Mouse (Mus musculus): ENCODE measurements around the gene Taf15. TPM values are rescaled to one million over a fixed set of nuclear protein-coding genes. Genes with fewer than 3 reads are reported as not detected.

The Taf15 gene
- polyA plus RNA-seq, 1 experiment from 2014 or later = 17.6 TPM

DNA sequence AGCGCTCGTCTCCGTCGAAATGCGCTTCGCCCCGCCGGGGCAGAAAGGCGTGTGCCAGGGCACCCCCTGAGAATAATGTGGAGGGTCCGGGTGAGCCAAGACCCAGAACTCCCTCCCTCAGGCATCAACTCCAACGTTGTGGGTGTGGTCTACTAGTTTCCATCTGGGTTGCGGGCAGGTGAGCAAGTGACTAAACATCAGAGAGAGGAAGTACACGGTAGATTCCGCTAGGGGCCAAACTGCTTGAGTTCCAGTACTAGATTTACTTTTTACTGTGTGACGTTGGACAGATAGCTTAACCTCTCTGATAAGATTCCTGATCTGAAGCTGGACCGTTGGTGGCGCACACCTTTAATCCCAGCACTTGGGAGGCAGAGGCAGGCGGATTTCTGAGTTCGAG is 27.9 kb upstream of the Taf15 start:
- no peak for ATAC-seq
- H3K4me1 ChIP-seq (replicated peaks) = peaks cover 32% of the 10 kb centered on the region
- no peak overlapping the region for H3K27ac ChIP-seq
- H3K4me2 ChIP-seq (replicated peaks) = peak overlapping the region; percentile 31
- H3K9ac ChIP-seq (replicated peaks) = no peak overlapping the region
- WGBS = 27% methylated on average over 19 of the region's 19 CpGs
- H3K4me3 ChIP-seq (replicated peaks) = 0 out of 2 replicates have a peak overlapping the region, but pooled peaks have one; percentile 7
- H3K9me3 ChIP-seq = no peaks in the 10 kb centered on the region
- H3K36me3 ChIP-seq = no peaks in the 10 kb centered on the region
- peaks cover 63% of the 10 kb centered on the region for H3K27me3 ChIP-seq

DNA sequence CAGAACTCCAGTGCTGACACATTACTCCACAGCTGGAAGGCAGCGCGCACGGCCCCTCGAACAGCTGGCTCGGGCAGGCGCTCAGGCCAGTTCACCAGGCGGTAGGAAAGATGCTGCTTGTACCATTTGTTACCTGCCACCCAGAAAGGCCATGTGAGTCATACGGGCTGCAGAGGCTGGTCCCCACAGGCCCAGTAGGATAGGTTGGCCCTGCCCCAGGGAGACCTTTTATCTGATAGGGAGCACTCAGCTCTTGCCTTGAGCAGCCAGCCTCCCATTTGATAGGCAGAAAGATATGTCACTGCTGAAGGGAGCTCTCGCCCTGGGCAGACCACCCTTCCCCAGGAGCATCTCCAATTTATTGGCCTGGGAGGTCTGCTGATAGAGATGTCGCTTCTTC is 25.3 kb upstream of the Taf15 start:
- ATAC-seq = no peak
- H3K27me3 ChIP-seq = peaks cover 45% of the 10 kb centered on the region
- 76% methylated on average over 10 of the region's 10 CpGs for WGBS

DNA sequence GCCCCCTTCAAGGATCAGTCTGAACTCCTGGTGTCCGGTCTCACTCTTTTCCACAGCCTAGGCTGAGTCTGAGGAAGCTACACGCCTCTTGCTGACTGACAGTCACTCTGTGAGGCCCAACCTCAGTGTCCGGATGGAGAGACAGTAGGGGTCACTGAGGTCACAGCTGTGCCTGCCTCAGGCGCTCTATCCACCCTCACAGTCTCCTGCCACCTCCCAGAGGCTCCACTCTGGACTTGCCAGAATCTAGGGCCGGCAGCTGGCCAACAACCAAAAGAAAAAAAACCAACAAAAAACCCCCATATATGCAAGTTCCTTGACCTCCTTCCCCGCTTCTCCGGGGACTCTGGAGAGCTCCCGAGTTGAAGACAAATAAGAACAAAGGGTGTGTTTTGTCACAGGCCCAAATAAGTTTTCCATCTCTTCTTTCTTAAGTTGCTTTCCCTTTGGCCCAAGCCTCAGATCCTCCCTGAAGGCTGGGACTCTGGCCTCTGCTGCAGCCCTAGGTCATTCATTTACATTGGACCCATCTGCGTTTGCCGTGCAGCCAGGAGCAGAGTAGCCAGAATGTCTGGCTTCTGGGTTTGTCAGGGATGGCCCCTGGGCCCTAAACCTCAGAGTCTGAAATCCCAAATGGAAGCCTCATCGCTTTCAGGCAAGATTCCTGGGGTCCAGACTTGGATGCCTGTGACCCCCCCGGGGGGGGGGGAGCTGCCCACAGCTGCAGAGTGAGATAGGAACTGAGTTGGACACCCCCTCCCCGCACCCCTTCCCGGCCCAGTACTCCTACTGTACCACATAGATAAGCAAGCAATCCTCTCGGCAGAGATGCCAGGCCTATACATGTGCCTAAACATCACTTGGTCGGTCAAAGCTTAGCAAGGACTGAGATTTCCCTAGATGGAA is 24.6 kb upstream of the Taf15 start:
- H3K36me3 ChIP-seq = no peaks in the 10 kb centered on the region
- H3K27ac ChIP-seq = no peak overlapping the region
- H3K27me3 ChIP-seq = peaks cover 39% of the 10 kb centered on the region
- no peak overlapping the region for H3K4me2 ChIP-seq (replicated peaks)
- H3K9ac ChIP-seq (replicated peaks) = no peak overlapping the region
- H3K4me3 ChIP-seq (replicated peaks) = no peak overlapping the region
- 0 out of 2 replicates have a peak, but pooled peaks have one; percentile 24 for ATAC-seq
- 47% methylated on average over 16 of the region's 16 CpGs for WGBS
- H3K4me1 ChIP-seq (replicated peaks) = peaks cover 22% of the 10 kb centered on the region
- no peaks in the 10 kb centered on the region for H3K9me3 ChIP-seq

More for the DNA sequence above, 25.3 kb upstream of the Taf15 start:
- H3K36me3 ChIP-seq = no peaks in the 10 kb centered on the region
- H3K9ac ChIP-seq (replicated peaks) = 0 out of 2 replicates have a peak overlapping the region, but pooled peaks have one; percentile 7
- H3K4me2 ChIP-seq (replicated peaks) = no peak overlapping the region
- H3K27ac ChIP-seq = no peak overlapping the region
- H3K4me3 ChIP-seq (replicated peaks) = no peak overlapping the region
- peaks cover 25% of the 10 kb centered on the region for H3K4me1 ChIP-seq (replicated peaks)
- no peaks in the 10 kb centered on the region for H3K9me3 ChIP-seq

DNA sequence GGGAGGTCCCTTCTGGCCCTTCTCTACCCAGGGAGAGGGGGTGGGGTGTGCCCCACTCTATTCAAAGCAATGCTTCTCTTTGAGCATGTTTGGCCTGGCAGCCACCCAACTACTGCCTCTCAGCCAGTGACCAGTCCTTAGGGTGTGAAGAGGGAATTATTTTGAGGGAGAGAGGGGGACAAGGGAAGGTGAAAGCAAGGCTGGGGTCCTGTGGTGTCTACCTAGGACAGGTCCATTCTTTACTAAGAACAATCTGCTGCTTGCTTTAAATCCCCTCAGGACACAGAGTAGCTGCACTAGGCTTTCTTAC is 24.0 kb upstream of the Taf15 start:
- peaks cover 22% of the 10 kb centered on the region for H3K4me1 ChIP-seq (replicated peaks)
- no peak for ATAC-seq
- no peak overlapping the region for H3K4me2 ChIP-seq (replicated peaks)
- H3K9ac ChIP-seq (replicated peaks) = no peak overlapping the region
- H3K27ac ChIP-seq = no peak overlapping the region
- peaks cover 33% of the 10 kb centered on the region for H3K27me3 ChIP-seq
- no peaks in the 10 kb centered on the region for H3K9me3 ChIP-seq
- H3K4me3 ChIP-seq (replicated peaks) = no peak overlapping the region
- H3K36me3 ChIP-seq = no peaks in the 10 kb centered on the region

DNA sequence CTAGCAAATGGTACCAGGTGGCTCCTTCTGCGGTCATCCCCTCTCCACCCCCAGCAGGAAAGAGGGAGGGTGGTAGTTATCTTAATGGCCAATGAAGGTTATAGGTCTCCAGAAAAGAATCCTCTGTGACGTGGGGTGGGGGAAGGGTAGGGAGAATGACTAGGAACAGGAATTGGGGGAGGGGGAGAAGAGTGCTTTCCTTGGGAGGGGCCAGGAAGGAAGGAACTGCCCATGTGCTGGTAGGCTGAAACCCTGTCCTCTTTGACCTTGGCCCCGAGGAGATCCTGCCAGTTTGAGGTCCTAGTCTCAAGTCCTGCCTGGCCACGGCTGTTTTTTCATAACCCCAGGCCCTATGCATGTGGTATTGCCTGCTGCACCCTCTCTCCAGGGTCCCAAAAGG is 23.6 kb upstream of the Taf15 start:
- no peak for ATAC-seq

DNA sequence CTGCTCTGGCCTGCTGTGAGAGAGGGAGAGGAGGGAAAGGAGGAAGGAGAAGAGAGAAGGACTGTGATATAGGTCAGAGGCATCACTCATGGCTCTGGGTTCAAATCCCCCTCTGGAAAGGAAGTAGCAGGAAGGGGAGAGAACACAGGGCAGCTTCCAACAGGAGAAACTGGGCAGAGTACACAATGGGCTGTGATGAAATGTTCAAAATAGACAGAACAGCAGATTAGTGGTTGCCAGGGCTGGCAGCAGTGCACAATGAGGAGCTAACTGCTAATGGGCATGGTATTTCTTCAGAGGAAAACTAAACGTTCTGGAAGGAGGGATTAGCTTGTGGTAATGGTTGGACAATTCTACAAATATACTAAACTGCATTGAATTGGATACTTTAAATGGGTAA is 22.3 kb upstream of the Taf15 start:
- no peak overlapping the region for H3K27ac ChIP-seq
- no peak overlapping the region for H3K4me2 ChIP-seq (replicated peaks)
- peaks cover 22% of the 10 kb centered on the region for H3K27me3 ChIP-seq
- no peak overlapping the region for H3K9ac ChIP-seq (replicated peaks)
- H3K36me3 ChIP-seq = no peaks in the 10 kb centered on the region
- WGBS = 18% methylated on average over 1 of the region's 1 CpGs
- ATAC-seq = no peak
- H3K4me1 ChIP-seq (replicated peaks) = peaks cover 17% of the 10 kb centered on the region
- no peak overlapping the region for H3K4me3 ChIP-seq (replicated peaks)
- no peaks in the 10 kb centered on the region for H3K9me3 ChIP-seq

More for the DNA sequence above, 23.6 kb upstream of the Taf15 start:
- no peaks in the 10 kb centered on the region for H3K9me3 ChIP-seq
- peaks cover 30% of the 10 kb centered on the region for H3K27me3 ChIP-seq
- peaks cover 22% of the 10 kb centered on the region for H3K4me1 ChIP-seq (replicated peaks)
- no peak overlapping the region for H3K27ac ChIP-seq
- H3K36me3 ChIP-seq = no peaks in the 10 kb centered on the region
- no peak overlapping the region for H3K4me3 ChIP-seq (replicated peaks)
- 70% methylated on average over 4 of the region's 4 CpGs for WGBS
- no peak overlapping the region for H3K4me2 ChIP-seq (replicated peaks)
- no peak overlapping the region for H3K9ac ChIP-seq (replicated peaks)

DNA sequence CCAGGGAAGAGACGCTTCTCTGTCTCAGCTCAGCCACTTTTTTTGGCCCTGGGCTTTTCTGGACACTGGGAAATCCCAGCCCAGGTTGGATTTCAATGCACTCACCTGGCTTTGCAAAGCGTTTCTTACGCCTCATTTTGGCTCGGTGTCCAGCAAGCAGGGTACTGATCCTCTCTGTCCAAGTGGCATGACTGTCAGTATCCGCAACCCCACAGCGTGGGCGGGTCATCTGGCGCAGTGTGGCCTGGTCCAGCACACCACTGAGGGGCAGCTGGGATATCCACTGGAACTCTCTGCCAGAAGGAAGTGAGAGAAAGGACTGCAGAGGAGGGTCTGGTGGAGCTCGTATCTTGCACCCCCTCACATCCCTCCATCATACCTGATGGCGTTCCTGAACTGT is 21.6 kb upstream of the Taf15 start:
- H3K36me3 ChIP-seq = no peaks in the 10 kb centered on the region
- no peaks in the 10 kb centered on the region for H3K9me3 ChIP-seq
- H3K4me3 ChIP-seq (replicated peaks) = no peak overlapping the region
- no peak overlapping the region for H3K27ac ChIP-seq
- ATAC-seq = no peak
- 93% methylated on average over 10 of the region's 10 CpGs for WGBS
- H3K27me3 ChIP-seq = peaks cover 15% of the 10 kb centered on the region
- no peak overlapping the region for H3K4me2 ChIP-seq (replicated peaks)
- no peak overlapping the region for H3K9ac ChIP-seq (replicated peaks)
- peaks cover 17% of the 10 kb centered on the region for H3K4me1 ChIP-seq (replicated peaks)

DNA sequence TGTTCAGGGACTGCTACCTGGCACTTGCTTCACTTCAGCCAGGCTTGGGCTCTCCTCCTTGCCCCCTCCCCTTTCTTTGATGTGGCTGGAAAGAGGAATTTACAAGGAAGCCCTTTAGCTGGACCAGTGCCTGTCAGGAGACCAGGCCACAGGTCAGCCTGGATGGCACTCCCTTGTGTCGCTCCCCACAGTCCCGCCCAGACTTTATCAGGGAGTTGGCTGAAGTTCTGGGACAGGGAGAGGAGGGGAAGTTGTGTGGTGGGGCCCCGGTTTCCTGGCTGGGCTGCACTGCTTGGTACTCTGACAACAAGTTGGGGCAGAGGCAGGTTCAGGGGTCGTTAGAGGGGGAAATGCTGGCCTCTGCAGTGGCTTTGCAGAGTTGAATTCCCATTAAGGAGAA is 18.3 kb upstream of the Taf15 start:
- no peak overlapping the region for H3K27ac ChIP-seq
- 0 out of 2 replicates have a peak, but pooled peaks cover 6% of the 10 kb centered on the region for H3K27me3 ChIP-seq
- no peak for ATAC-seq
- H3K9me3 ChIP-seq = no peaks in the 10 kb centered on the region
- H3K4me1 ChIP-seq (replicated peaks) = peaks cover 14% of the 10 kb centered on the region
- 43% methylated on average over 4 of the region's 4 CpGs for WGBS
- H3K4me3 ChIP-seq (replicated peaks) = no peak overlapping the region
- no peak overlapping the region for H3K4me2 ChIP-seq (replicated peaks)
- H3K9ac ChIP-seq (replicated peaks) = no peak overlapping the region
- no peaks in the 10 kb centered on the region for H3K36me3 ChIP-seq

DNA sequence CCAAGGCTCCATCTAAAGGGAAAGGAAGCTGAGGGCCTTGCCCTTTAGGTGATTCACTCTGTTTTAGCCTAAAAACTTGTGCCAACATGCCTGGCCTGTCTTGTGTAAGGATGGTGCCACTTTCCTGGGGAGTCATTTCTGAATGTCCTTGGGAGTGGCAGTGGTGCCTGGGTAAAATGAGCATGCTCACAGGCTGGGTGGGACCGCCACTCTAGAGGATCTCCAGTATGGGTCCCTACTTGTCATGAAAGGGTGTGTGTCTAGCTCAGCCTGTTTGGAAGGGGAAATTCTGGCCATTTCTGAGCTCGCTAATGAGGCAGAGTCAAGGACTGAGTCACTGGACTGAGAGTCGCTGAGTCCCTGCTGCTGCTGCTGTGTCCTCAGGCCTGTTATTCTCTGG is 17.3 kb upstream of the Taf15 start:
- peaks cover 13% of the 10 kb centered on the region for H3K4me1 ChIP-seq (replicated peaks)
- no peaks in the 10 kb centered on the region for H3K36me3 ChIP-seq
- no peak overlapping the region for H3K4me3 ChIP-seq (replicated peaks)
- no peak overlapping the region for H3K27ac ChIP-seq
- no peak for ATAC-seq
- 69% methylated on average over 3 of the region's 3 CpGs for WGBS
- no peak overlapping the region for H3K9ac ChIP-seq (replicated peaks)
- H3K4me2 ChIP-seq (replicated peaks) = no peak overlapping the region
- H3K9me3 ChIP-seq = no peaks in the 10 kb centered on the region
- H3K27me3 ChIP-seq = peaks cover 14% of the 10 kb centered on the region

DNA sequence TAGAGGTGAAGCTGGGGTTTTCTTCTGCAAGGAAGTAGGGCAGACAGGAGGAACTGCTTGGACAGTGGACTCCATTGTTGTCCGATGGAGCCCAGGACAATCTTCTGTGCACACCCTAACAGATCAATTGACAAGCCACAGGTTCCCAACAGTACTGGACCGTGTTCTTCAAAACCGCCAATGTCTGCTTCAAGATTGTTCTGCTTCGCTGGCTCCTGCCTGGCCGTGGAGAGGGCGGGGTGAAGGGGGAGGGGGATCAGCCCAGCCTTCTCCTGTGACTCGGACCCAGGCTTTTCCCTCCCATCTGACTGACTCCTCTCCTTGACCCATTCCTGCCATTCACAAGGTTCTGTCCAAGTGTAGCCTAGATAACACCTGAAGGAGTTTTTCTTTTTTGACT is 15.6 kb upstream of the Taf15 start:
- Histone ChIP-seq H3K27ac (no peak overlapping the region), H3K27me3 (peaks cover 30% of the 10 kb centered on the region), H3K4me3 (replicated peaks) (no peak overlapping the region), H3K4me1 (replicated peaks) (peaks cover 20% of the 10 kb centered on the region), H3K9me3 (no peaks in the 10 kb centered on the region), H3K36me3 (no peaks in the 10 kb centered on the region), H3K9ac (replicated peaks) (no peak overlapping the region), H3K4me2 (replicated peaks) (no peak overlapping the region)
- ATAC-seq = no peak
- WGBS = 19% methylated on average over 7 of the region's 7 CpGs

DNA sequence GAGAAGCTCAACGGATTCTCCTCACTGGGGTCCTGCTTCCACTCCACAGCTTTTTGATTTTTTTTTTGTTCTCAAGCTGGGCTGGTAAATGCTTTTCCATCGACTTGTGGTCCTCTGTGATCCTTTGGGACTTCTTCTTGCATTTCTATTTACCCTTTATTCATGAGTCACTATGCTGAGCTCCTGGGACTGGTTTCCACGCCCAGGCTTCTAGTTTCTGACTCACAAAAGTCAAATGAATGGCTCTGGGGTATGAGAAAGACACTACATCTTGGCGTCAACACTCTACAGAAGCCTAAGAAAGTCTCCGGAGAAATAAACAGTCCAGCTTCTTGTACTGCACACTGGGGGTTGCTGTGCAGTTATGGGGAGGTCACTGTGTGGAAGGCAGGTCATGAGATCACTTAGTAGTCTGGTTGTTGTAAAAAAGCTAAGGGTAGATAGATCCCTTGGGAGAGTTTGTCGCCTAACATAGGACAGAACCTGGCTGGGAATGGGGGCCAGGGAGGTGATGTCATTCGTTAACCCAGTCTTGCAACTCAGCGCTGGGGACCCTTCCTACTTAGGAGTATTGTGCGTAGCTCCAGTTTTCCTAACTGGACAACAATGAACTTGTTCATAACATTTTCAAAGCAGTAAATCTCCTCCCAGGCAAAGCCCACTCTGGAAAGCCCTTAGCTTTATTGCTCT is 14.8 kb upstream of the Taf15 start:
- ATAC-seq = no peak
- H3K27ac ChIP-seq = no peak overlapping the region
- H3K4me1 ChIP-seq (replicated peaks) = peaks cover 28% of the 10 kb centered on the region
- H3K27me3 ChIP-seq = peaks cover 38% of the 10 kb centered on the region
- no peak overlapping the region for H3K4me3 ChIP-seq (replicated peaks)
- H3K9ac ChIP-seq (replicated peaks) = no peak overlapping the region
- WGBS = 43% methylated on average over 9 of the region's 9 CpGs
- no peaks in the 10 kb centered on the region for H3K9me3 ChIP-seq
- H3K4me2 ChIP-seq (replicated peaks) = no peak overlapping the region
- no peaks in the 10 kb centered on the region for H3K36me3 ChIP-seq

DNA sequence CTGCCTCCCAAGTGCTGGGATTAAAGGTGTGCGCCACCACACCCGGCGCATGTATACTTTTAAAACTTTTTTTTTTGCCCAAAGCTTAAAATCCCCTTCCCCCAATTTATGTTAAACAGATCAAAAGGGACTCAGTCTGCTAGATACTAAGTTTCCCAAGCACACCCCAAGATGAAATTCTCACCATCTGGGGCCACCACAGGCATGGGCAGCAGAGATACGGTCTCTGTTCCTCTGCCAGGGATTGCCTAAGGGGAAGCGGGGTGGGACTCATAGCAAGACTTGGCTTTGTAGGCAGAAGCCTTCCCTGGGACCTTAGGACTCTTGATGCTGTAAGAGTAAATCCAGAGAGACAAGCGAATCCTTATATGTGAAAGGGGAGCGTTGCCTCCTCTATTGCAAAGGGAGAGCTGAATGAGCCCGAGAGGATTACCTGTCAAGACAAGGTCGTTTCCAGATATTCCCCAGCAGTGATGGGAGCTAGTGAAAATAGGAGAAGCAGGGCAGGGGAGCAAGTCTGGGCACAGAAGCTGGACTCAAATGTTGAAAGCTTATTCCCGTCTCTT is 11.3 kb upstream of the Taf15 start:
- H3K4me2 ChIP-seq (replicated peaks) = no peak overlapping the region; the same call in 1 of the 2 replicates
- no peak overlapping the region for H3K27ac ChIP-seq
- no peaks in the 10 kb centered on the region for H3K36me3 ChIP-seq
- ATAC-seq = no peak
- peaks cover 32% of the 10 kb centered on the region for H3K4me1 ChIP-seq (replicated peaks)
- H3K27me3 ChIP-seq = peaks cover 64% of the 10 kb centered on the region
- H3K9ac ChIP-seq (replicated peaks) = no peak overlapping the region
- 51% methylated on average over 10 of the region's 10 CpGs for WGBS
- no peaks in the 10 kb centered on the region for H3K9me3 ChIP-seq
- 0 out of 2 replicates have a peak overlapping the region, but pooled peaks have one; percentile 60 for H3K4me3 ChIP-seq (replicated peaks)
